Mouse (Mus musculus): Measurements from ENCODE around the gene Thrap3.

DNA sequence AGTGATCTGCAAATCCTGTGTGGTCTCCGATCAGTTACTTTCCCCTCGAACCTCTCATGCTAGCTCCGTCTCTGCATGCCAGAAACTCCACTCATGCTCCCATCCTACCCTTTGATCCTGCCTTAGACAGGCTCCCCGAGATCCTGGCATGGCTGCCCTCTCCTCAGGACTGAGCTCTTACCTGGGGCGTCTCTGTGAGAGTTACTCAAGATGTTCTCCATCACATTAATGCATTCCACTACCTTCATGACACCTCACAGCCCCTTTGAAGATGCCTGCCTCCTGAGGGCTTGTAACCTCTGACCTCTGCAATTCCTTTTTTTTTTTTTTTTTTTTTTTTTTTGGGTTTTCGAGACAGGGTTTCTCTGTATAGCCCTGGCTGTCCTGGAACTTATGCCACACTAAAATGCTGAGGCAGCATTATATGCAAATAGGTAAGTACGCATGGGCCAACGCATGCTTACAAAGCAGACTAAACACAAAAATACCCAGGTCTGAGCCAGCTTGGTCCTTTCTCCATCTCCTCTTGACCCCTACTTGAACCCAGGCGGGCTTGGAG, 55.5 kb downstream of the Thrap3 start:
- TF ChIP-seq CTCF (IDR thresholded peaks at IDR 0.05), result no peak
- no peak for TF ChIP-seq POLR2A (IDR thresholded peaks at IDR 0.05; ENCODE audit: insufficient read depth, low read depth, low read length)
- no peak for TF ChIP-seq EP300 (IDR thresholded peaks at IDR 0.05; ENCODE audit: insufficient read depth, low read depth, low read length)
